Mouse (Mus musculus): Measurements from ENCODE around the gene Zfp712.

Gene Zfp712

GRCm38 (mm10) chr13:67060786-67061358, at the start of gene Zfp712:
TSS of gene Zfp712 (minus strand) at chr13:67061170.
- DNase-seq (ENCODE audit: low read depth, low spot score): peak; percentile 78

- no peak for DNase-seq (ENCODE audit: low read depth, low spot score)
These were observed 47.8 kb upstream of the Zfp712 start for GRCm38 (mm10) chr13:67108821-67109206.

- peak; percentile 93 for DNase-seq (ENCODE audit: low read depth, low spot score)
These were observed 47.3 kb upstream of the Zfp712 start, which contains the start of gene Gm28557 for GRCm38 (mm10) chr13:67108194-67108820. TSS of gene Gm28557 (minus strand) at chr13:67108604.

- DNase-seq (ENCODE audit: low read depth, low spot score): no peak
These were observed 46.7 kb upstream of the Zfp712 start for GRCm38 (mm10) chr13:67107681-67108080.

- no peak for DNase-seq (ENCODE audit: low read depth, low spot score)
These were observed 36.9 kb upstream of the Zfp712 start, which contains the start of gene Zfp708 for GRCm38 (mm10) chr13:67097876-67098275. TSS of gene Zfp708 (minus strand) at chr13:67097976.

GRCm38 (mm10) chr13:67090154-67090553, 29.2 kb upstream of the Zfp712 start:
- no peak for DNase-seq (ENCODE audit: low read depth, low spot score)

GRCm38 (mm10) chr13:67081946-67082345, 21.0 kb upstream of the Zfp712 start:
- DNase-seq (ENCODE audit: low read depth, low spot score): no peak

- peak; percentile 69 for DNase-seq (ENCODE audit: low read depth, low spot score)
These were observed 20.3 kb upstream of the Zfp712 start for GRCm38 (mm10) chr13:67081142-67081713.

- no peak for DNase-seq (ENCODE audit: low read depth, low spot score)
These were observed 16.3 kb upstream of the Zfp712 start for GRCm38 (mm10) chr13:67077244-67077643.

GRCm38 (mm10) chr13:67072786-67073185, 11.8 kb upstream of the Zfp712 start:
- DNase-seq (ENCODE audit: low read depth, low spot score): no peak

- DNase-seq (ENCODE audit: low read depth, low spot score): no peak
These were observed 4.4 kb upstream of the Zfp712 start for GRCm38 (mm10) chr13:67065386-67065785.

- DNase-seq (ENCODE audit: low read depth, low spot score): no peak
These were observed 1.5 kb upstream of the Zfp712 start for GRCm38 (mm10) chr13:67062427-67062826.

GRCm38 (mm10) chr13:67060161-67060785, 697 bp downstream of the Zfp712 start:
- DNase-seq (ENCODE audit: low read depth, low spot score): no peak

Data from retina, adult 2 months (tissue).